Mouse (Mus musculus): ENCODE measurements around the gene 1700003E16Rik. TPM values are rescaled to one million over a fixed set of nuclear protein-coding genes. Genes with fewer than 3 reads are reported as not detected.

Gene 1700003E16Rik
- total and polyA plus RNA-seq, 3 experiments: 1.1 to 1.4 (median 1.3) TPM

DNA sequence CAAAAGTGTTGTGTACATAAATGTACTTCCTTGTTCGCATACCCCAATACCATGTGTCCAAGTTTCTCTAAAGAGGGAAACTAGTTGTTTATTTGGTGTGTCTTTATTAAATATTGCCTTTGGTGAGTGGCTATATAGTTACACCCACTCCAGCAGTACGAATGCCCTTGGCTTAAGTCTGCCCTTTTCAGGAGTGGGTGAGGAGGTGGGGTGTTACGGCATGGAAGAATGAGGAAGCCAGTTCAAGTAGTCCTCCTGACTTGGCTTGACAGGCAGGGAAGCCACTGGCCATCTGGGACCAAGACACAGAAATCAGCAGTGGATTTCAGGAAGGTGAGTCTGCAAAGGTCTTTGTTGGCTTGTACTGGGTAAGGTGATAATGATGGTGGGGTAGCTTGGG lies 49.6 kb downstream of the 1700003E16Rik start:
- DNase-seq: no peak

DNA sequence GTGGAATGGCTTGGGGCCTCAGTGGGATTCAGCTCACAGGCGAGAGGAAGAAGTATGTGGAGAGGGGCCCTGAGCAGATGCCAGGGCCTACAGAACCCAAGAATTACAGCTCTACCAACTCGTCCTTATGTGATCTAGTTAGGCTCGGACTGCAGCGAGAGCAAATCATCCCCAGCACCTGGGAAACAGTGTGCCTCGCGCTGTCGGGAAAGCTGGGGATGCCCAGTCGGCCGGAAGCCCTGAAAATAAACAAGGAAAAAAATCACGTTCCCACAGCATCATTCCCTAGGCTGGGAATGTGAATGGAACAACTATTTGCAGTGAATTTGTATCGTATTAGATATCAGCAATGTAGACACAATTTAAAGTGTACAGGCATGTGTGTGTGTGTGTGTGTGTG lies 50.1 kb downstream of the 1700003E16Rik start:
- DNase-seq: no peak

DNA sequence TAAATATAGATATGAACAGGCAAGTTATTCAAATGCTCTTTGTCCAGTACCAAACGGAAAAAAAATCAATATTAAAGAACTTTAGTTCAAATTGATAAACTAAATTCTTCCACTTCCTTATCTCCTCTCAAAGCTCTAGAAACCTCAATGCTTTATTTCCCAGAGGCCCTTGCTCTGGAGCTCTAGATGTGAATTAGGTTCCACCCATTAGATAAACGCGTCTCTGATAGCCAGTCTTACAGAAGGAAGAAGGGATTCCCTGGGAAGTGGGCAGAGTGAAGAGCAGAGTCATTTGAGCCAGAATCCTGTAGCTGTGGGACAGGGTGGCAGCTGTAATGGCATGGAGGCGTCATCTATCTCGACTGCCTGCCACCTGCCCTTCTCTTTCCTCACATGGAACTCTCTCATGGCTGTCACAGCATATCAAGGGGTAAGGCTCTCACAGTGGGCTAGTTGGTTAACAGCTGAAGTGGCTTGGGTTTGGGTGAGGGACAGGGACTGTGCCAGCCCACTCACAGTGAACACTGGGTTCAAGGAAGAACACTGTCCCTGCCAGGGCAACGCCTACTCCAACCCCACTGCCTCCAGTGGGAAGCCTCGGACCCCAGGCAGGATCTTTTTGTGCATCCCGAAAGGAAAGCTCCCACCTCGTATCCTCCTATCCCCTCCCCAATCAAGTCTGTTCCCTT lies 51.3 kb downstream of the 1700003E16Rik start:
- DNase-seq: no peak

DNA sequence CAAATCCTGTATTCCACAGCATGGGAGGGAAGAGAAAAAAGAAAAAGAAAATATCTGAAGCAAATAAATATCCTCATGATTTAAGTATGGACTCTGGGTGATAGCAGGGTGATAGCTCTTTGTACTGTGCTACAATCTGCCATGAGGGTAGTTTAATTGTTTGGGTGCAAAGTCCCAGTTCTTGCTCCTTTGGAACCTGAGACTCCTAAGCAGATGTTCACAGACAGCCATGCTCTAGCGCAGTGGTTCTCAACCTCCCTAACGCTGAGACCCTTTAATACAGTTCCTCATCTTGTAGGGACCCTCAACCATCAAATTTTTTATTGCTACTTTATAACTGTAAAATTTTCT lies 51.8 kb downstream of the 1700003E16Rik start:
- no peak for DNase-seq

DNA sequence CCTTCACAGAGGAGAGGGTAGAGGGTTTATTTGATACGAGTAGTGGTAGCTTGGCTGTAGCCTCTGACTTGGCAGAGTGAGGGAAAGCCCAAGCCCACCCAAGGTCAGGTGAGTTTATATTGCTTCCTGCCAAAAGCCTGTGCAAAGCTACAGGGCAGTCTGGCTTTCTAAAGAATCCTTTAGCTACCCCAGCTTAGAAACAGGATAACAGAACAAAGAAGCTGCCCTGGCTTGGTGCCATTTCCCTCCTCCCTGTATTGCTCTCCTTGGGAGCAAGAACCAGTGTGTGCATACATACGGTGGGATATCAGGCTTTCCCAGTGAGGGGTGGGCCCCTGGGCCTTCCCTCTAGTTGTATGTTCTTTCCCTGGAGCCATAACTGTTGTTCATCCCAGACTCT lies 54.3 kb downstream of the 1700003E16Rik start:
- no peak for DNase-seq

DNA sequence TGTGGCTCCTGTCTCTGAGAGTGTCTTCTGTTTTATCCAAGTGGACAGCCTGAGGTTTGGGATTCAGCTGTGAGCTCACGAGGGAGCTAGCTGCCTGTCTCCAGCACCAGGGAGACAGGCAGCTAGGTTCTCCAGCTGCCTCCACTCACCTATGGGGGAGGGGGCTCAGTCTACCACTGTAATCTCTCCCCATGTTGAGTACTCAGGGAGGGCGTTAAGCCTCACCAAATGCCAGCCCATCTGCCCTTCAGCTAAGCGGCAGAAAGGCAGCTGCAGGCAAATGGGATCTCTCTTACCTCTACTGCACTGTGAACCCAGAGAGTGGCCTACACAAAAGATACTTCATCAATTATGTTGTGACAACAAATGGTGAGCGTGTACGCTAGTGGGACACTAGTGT lies 55.3 kb downstream of the 1700003E16Rik start:
- no peak for DNase-seq

Other genes with a start within 250 kb of the 1700003E16Rik start
- gene Sema4f, start 216.6 kb upstream of the 1700003E16Rik start, total RNA-seq (2021): 1 to 10 TPM in 1 of 2 experiments, under 1 TPM in 1; 0.52 to 1.2 TPM
- gene Sema4f, start 216.6 kb upstream of the 1700003E16Rik start, polyA plus RNA-seq (2012; rRNA removed): 1.1 and 1.3 TPM in 2 replicates
- not detected for gene M1ap, start 209.5 kb upstream of the 1700003E16Rik start, total RNA-seq (2021)
- gene M1ap, start 209.5 kb upstream of the 1700003E16Rik start, polyA plus RNA-seq (2012; rRNA removed): 0.07 TPM in 1 of 2 replicates, not detected in the other
- 10 to 100 TPM in 1 of 2 experiments, 1 to 10 TPM in 1; 7.5 to 13.5 TPM for gene Dok1, start 122.9 kb upstream of the 1700003E16Rik start, total RNA-seq (2021)
- gene Dok1, start 122.9 kb upstream of the 1700003E16Rik start, polyA plus RNA-seq (2012; rRNA removed): 7.9 and 11.7 TPM in 2 replicates
- gene Loxl3, start 122.2 kb upstream of the 1700003E16Rik start, total RNA-seq (2021): 1 to 10 TPM; 1.1 to 3.5 TPM
- 2.8 and 2.9 TPM in 2 replicates for gene Loxl3, start 122.2 kb upstream of the 1700003E16Rik start, polyA plus RNA-seq (2012; rRNA removed)
- 100 to 1,000 TPM; 174 to 228 TPM for gene Aup1, start 101.9 kb upstream of the 1700003E16Rik start, total RNA-seq (2021)
- 1,190 and 1,486 TPM in 2 replicates for gene Aup1, start 101.9 kb upstream of the 1700003E16Rik start, polyA plus RNA-seq (2012; rRNA removed)
- 10 to 100 TPM; 42.6 to 63.6 TPM for gene Htra2, start 101.1 kb upstream of the 1700003E16Rik start, total RNA-seq (2021)
- gene Htra2, start 101.1 kb upstream of the 1700003E16Rik start, polyA plus RNA-seq (2012; rRNA removed): 74.2 and 89.8 TPM in 2 replicates
- gene Dqx1, start 98.6 kb upstream of the 1700003E16Rik start, total RNA-seq (2021): 1 to 10 TPM; 2.1 to 2.5 TPM
- 2.6 and 2.7 TPM in 2 replicates for gene Dqx1, start 98.6 kb upstream of the 1700003E16Rik start, polyA plus RNA-seq (2012; rRNA removed)
- gene Tlx2, start 86.1 kb upstream of the 1700003E16Rik start, total RNA-seq (2021): 10 to 100 TPM in 1 of 2 experiments, 1 to 10 TPM in 1; 4.9 to 15.2 TPM
- 48.7 and 64.4 TPM in 2 replicates for gene Tlx2, start 86.1 kb upstream of the 1700003E16Rik start, polyA plus RNA-seq (2012; rRNA removed)
- 10 to 100 TPM; 35.1 to 48.9 TPM for gene Pcgf1, start 78.5 kb upstream of the 1700003E16Rik start, total RNA-seq (2021)
- 28.6 and 31.6 TPM in 2 replicates for gene Pcgf1, start 78.5 kb upstream of the 1700003E16Rik start, polyA plus RNA-seq (2012; rRNA removed)
- gene Lbx2, start 70.0 kb upstream of the 1700003E16Rik start, total RNA-seq (2021): 10 to 100 TPM in 1 of 2 experiments, 1 to 10 TPM in 1; 7.6 to 19.7 TPM
- gene Lbx2, start 70.0 kb upstream of the 1700003E16Rik start, polyA plus RNA-seq (2012; rRNA removed): 30.1 and 48.9 TPM in 2 replicates
- gene Ccdc142, start 54.8 kb upstream of the 1700003E16Rik start, total RNA-seq (2021): 1 to 10 TPM; 2.9 to 5.9 TPM
- 34.9 and 38.6 TPM in 2 replicates for gene Ccdc142, start 54.8 kb upstream of the 1700003E16Rik start, polyA plus RNA-seq (2012; rRNA removed)
- gene Gm42688, start 54.8 kb upstream of the 1700003E16Rik start, total RNA-seq (2021): 1 to 10 TPM; 3.9 to 6.6 TPM
- gene Gm42688, start 54.8 kb upstream of the 1700003E16Rik start, polyA plus RNA-seq (2012; rRNA removed): 7.5 and 8.8 TPM in 2 replicates
- 100 to 1,000 TPM in 1 of 2 experiments, 10 to 100 TPM in 1; 95.3 to 112 TPM for gene Mrpl53, start 47.4 kb upstream of the 1700003E16Rik start, total RNA-seq (2021)
- gene Mrpl53, start 47.4 kb upstream of the 1700003E16Rik start, polyA plus RNA-seq (2012; rRNA removed): 81.0 and 85.8 TPM in 2 replicates
- 10 to 100 TPM; 48.1 to 52.6 TPM for gene Mogs, start 40.9 kb upstream of the 1700003E16Rik start, total RNA-seq (2021)
- gene Mogs, start 40.9 kb upstream of the 1700003E16Rik start, polyA plus RNA-seq (2012; rRNA removed): 93.2 and 131 TPM in 2 replicates
- 100 to 1,000 TPM in 1 of 2 experiments, 10 to 100 TPM in 1; 79.1 to 117 TPM for gene Wbp1, start 34.8 kb upstream of the 1700003E16Rik start, total RNA-seq (2021)
- gene Wbp1, start 34.8 kb upstream of the 1700003E16Rik start, polyA plus RNA-seq (2012; rRNA removed): 388 and 405 TPM in 2 replicates
- 10 to 100 TPM; 16.1 to 27.3 TPM for gene Ino80b, start 31.0 kb upstream of the 1700003E16Rik start, total RNA-seq (2021)
- gene Ino80b, start 31.0 kb upstream of the 1700003E16Rik start, polyA plus RNA-seq (2012; rRNA removed): 90.2 and 102 TPM in 2 replicates
- gene Rtkn, start 20.9 kb upstream of the 1700003E16Rik start, total RNA-seq (2021): 10 to 100 TPM in 1 of 2 experiments, 1 to 10 TPM in 1; 9.5 to 10.2 TPM
- 93.6 and 100 TPM in 2 replicates for gene Rtkn, start 20.9 kb upstream of the 1700003E16Rik start, polyA plus RNA-seq (2012; rRNA removed)
- 1 to 10 TPM; 2.2 to 4.7 TPM for gene Wdr54, start within 50 bp of the 1700003E16Rik start, total RNA-seq (2021)
- gene Wdr54, start within 50 bp of the 1700003E16Rik start, polyA plus RNA-seq (2012; rRNA removed): 3.4 and 4.8 TPM in 2 replicates
- gene Dctn1, start 9.5 kb downstream of the 1700003E16Rik start, total RNA-seq (2021): 100 to 1,000 TPM; 135 to 138 TPM
- gene Dctn1, start 9.5 kb downstream of the 1700003E16Rik start, polyA plus RNA-seq (2012; rRNA removed): 210 and 211 TPM in 2 replicates
- not detected for gene Slc4a5, start 63.4 kb downstream of the 1700003E16Rik start, total RNA-seq (2021)
- 0.29 and 0.51 TPM in 2 replicates for gene Slc4a5, start 63.4 kb downstream of the 1700003E16Rik start, polyA plus RNA-seq (2012; rRNA removed)
- 10 to 100 TPM; 17.8 to 30.8 TPM for gene Mthfd2, start 169.5 kb downstream of the 1700003E16Rik start, total RNA-seq (2021)
- gene Mthfd2, start 169.5 kb downstream of the 1700003E16Rik start, polyA plus RNA-seq (2012; rRNA removed): 2.5 and 3.8 TPM in 2 replicates
- 10 to 100 TPM; 62.1 to 77.7 TPM for gene Mob1a, start 169.6 kb downstream of the 1700003E16Rik start, total RNA-seq (2021)
- 44.4 and 52.1 TPM in 2 replicates for gene Mob1a, start 169.6 kb downstream of the 1700003E16Rik start, polyA plus RNA-seq (2012; rRNA removed)
- gene Bola3, start 192.7 kb downstream of the 1700003E16Rik start, total RNA-seq (2021): 100 to 1,000 TPM; 204 to 358 TPM
- gene Bola3, start 192.7 kb downstream of the 1700003E16Rik start, polyA plus RNA-seq (2012; rRNA removed): 303 and 351 TPM in 2 replicates

Measured in adrenal gland, adult 2 months (tissue).